Mouse (Mus musculus): ENCODE data around the gene Zfp598.

- no peak for TF ChIP-seq POLR2A (IDR thresholded peaks at IDR 0.05; ENCODE audit: borderline replicate concordance, extremely low read depth, low read depth, low read length)
- TF ChIP-seq CTCF (IDR thresholded peaks at IDR 0.05; ENCODE audit: insufficient read depth, low read length) = no peak
These were observed 28.5 kb downstream of the Zfp598 start for GRCm38 (mm10) chr17:24697985-24698384.
